Mouse (Mus musculus) sigmoid colon, adult 10 weeks (tissue): ENCODE measurements around the gene Zfp711. TPM values are rescaled to one million over a fixed set of nuclear protein-coding genes. Genes with fewer than 3 reads are reported as not detected.

Experiments
- polyA plus RNA-seq: library from polyadenylated mRNA; stranded (reverse); fragments of 350-450 nt; fragmentation: Illumina TruSeq; extraction: RNeasy Lipid Tissue Mini Kit (QIAGEN cat#74804); gene quantifications from one replicate; pipeline ENCODE4 v1.2.3, GENCODE M21; 2014; ENCODE audit warnings: low read depth, low replicate concordance

The Zfp711 gene
- polyA plus RNA-seq = 3.9 TPM

GRCm38 (mm10) chrX:112600511-112601305 lies at the start of gene Zfp711:
TSS of gene Zfp711 (plus strand) at chrX:112600526.

Other genes with a start within 250 kb of the Zfp711 start
- not detected for gene Satl1, start 193.7 kb upstream of the Zfp711 start, polyA plus RNA-seq
- 32.3 TPM for gene 2010106E10Rik, start 105.3 kb upstream of the Zfp711 start, polyA plus RNA-seq
- gene Pof1b, start 98.1 kb downstream of the Zfp711 start, polyA plus RNA-seq = 531 TPM